15 mouse cellular contexts compared by ENCODE assay signal in genomic region chr6:48706130-48706529, GRCm38 (mm10). TPM values are rescaled to one million over a fixed set of nuclear protein-coding genes. Genes with fewer than 3 reads are reported as not detected.
DNase-seq lines count a peak whose midpoint lies in the region; ATAC-seq and TF ChIP-seq lines count a peak whose summit lies in the region.
"Had no signal": no experiment of that assay in that cellular context is flagged by ENCODE, and none has a peak within 500 bp of the region (broad histone marks: within the 10 kb centered on the region; RNA-seq: fewer than 3 reads in every experiment).

No protein-coding gene starts in this region.

- WGBS in heart, embryonic 10.5 days, result 40% methylated on average over 3 of the region's 3 CpGs
- WGBS in kidney, postnatal 0 days, result 49% methylated on average over 3 of the region's 3 CpGs
- 59% methylated on average over 3 of the region's 3 CpGs for WGBS in intestine, postnatal 0 days

- TF ChIP-seq CTCF in kidney, postnatal 0 days (IDR thresholded peaks at IDR 0.05; ENCODE audit: low read depth), result no peak
- no peak for TF ChIP-seq CTCF in intestine, postnatal 0 days (IDR thresholded peaks at IDR 0.05; ENCODE audit: low read depth)

- H3K4me1 ChIP-seq in heart, embryonic 10.5 days, result peaks cover 4% of the 10 kb centered on the region; the same call in 1 of the 2 replicates
- no peaks in the 10 kb centered on the region for H3K4me1 ChIP-seq in kidney, postnatal 0 days (replicated peaks; ENCODE audit: insufficient read depth, low read length)
- H3K4me1 ChIP-seq in intestine, postnatal 0 days (replicated peaks; ENCODE audit: control insufficient read depth, insufficient read depth, low read length), result no peaks in the 10 kb centered on the region
- H3K4me1 ChIP-seq: hindbrain, embryonic 15.5 days; limb, embryonic 15.5 days had no signal

- H3K36me3 ChIP-seq in heart, embryonic 10.5 days, result no peaks in the 10 kb centered on the region
- H3K36me3 ChIP-seq in kidney, postnatal 0 days (ENCODE audit: insufficient read depth, low read length), result peaks cover 3% of the 10 kb centered on the region; the same call in 1 of the 2 replicates
- no peaks in the 10 kb centered on the region for H3K36me3 ChIP-seq in intestine, postnatal 0 days (ENCODE audit: control insufficient read depth, insufficient read depth)
- H3K36me3 ChIP-seq: hindbrain, embryonic 15.5 days; limb, embryonic 15.5 days had no signal

- DNase-seq in heart, embryonic 10.5 days (ENCODE audit: low spot score), result no peak
- DNase-seq in heart, postnatal 4 days, result no peak
- DNase-seq in kidney, postnatal 0 days (ENCODE audit: low spot score), result no peak
- no peak for DNase-seq in kidney, adult 8-10 months
- peak; percentile 62 for DNase-seq in CD4-positive, CD25-positive, alpha-beta regulatory T cell, adult 2 months (ENCODE audit: low read depth, low spot score)
- DNase-seq in layer of hippocampus, adult 18-20 months (ENCODE audit: low spot score in 2 of 2), result no peak
- no peak for DNase-seq in left cerebral cortex, postnatal 14 days (ENCODE audit: low spot score in 2 of 2)
- DNase-seq: adrenal gland, adult 2 months; midbrain, embryonic 14.5 days; right cerebral cortex, postnatal 25 days had no signal

- ATAC-seq in kidney, postnatal 0 days (replicated peaks; ENCODE audit: low FRiP score, low read depth), result no peak
- ATAC-seq in intestine, postnatal 0 days, result no peak

- no peaks in the 10 kb centered on the region for H3K9me3 ChIP-seq in heart, embryonic 10.5 days
- no peaks in the 10 kb centered on the region for H3K9me3 ChIP-seq in kidney, postnatal 0 days (replicated peaks; ENCODE audit: low read length)
- H3K9me3 ChIP-seq in intestine, postnatal 0 days (ENCODE audit: control insufficient read depth), result no peaks in the 10 kb centered on the region
- H3K9me3 ChIP-seq: hindbrain, embryonic 15.5 days; limb, embryonic 15.5 days had no signal

- H3K9ac ChIP-seq in kidney, postnatal 0 days (ENCODE audit: low read depth, low read length), result no peak overlapping the region
- no peak overlapping the region for H3K9ac ChIP-seq in intestine, postnatal 0 days (ENCODE audit: low read depth, low read length)
- H3K9ac ChIP-seq: hindbrain, embryonic 15.5 days; limb, embryonic 15.5 days had no signal

- peak overlapping the region; percentile 30 for H3K4me3 ChIP-seq in heart, embryonic 10.5 days
- H3K4me3 ChIP-seq in kidney, postnatal 0 days (replicated peaks; ENCODE audit: low read depth, low read length), result peak overlapping the region; percentile 18
- H3K4me3 ChIP-seq in intestine, postnatal 0 days (ENCODE audit: low read depth, low read length), result no peak overlapping the region
- H3K4me3 ChIP-seq: hindbrain, embryonic 15.5 days; limb, embryonic 15.5 days had no signal

- no peaks in the 10 kb centered on the region for H3K27me3 ChIP-seq in heart, embryonic 10.5 days (ENCODE audit: insufficient read depth, poor library complexity, severe bottlenecking)
- no peaks in the 10 kb centered on the region for H3K27me3 ChIP-seq in kidney, postnatal 0 days (ENCODE audit: insufficient read depth, low read length)
- H3K27me3 ChIP-seq in intestine, postnatal 0 days (replicated peaks; ENCODE audit: control insufficient read depth, insufficient read depth, low read length), result no peaks in the 10 kb centered on the region
- H3K27me3 ChIP-seq: hindbrain, embryonic 15.5 days; limb, embryonic 15.5 days had no signal

- peak overlapping the region; percentile 19 for H3K4me2 ChIP-seq in kidney, postnatal 0 days (ENCODE audit: low read length)
- peak overlapping the region; percentile 10 for H3K4me2 ChIP-seq in intestine, postnatal 0 days (replicated peaks; ENCODE audit: low read depth)
- H3K4me2 ChIP-seq: hindbrain, embryonic 15.5 days; limb, embryonic 15.5 days had no signal

- intact Hi-C loops in left cerebral cortex, postnatal 14 days (cut with DNase I), result no loop called here

- peak overlapping the region; percentile 53; the same call in 1 of the 2 replicates for H3K27ac ChIP-seq in heart, embryonic 10.5 days
- peak overlapping the region; percentile 57 for H3K27ac ChIP-seq in kidney, postnatal 0 days
- H3K27ac ChIP-seq in intestine, postnatal 0 days (ENCODE audit: low read depth, low read length), result no peak overlapping the region
- H3K27ac ChIP-seq: hindbrain, embryonic 15.5 days; limb, embryonic 15.5 days had no signal

RNA-seq across cellular contexts. Expression of gene Gimap6, which starts 1.9 kb away (rescaled TPM):
- 21.3 and 26.0 TPM in 2 replicates for polyA plus RNA-seq in heart, embryonic 10.5 days (2016; fragmentation: Nextera tagmentation; extraction: Ambion mirVana)
- total RNA-seq in heart, postnatal 4 days (2021), result 10 to 100 TPM; 62.2 to 64.7 TPM
- polyA plus RNA-seq in kidney, postnatal 0 days (2015; fragmentation: Nextera tagmentation; extraction: Ambion mirVana), result 60.1 and 60.6 TPM in 2 replicates
- polyA plus RNA-seq in intestine, postnatal 0 days (2015; fragmentation: Nextera tagmentation; extraction: Ambion mirVana), result 13.6 and 15.8 TPM in 2 replicates
- total RNA-seq in layer of hippocampus, adult 18-20 months (2021), result 1 to 10 TPM; 4.3 to 4.9 TPM
- total RNA-seq in left cerebral cortex, postnatal 14 days (2021), result 1 to 10 TPM; 6.4 to 6.5 TPM

RNA-seq across cellular contexts. Expression of gene Gm28053, which starts 12.3 kb away (rescaled TPM):
- polyA plus RNA-seq in heart, embryonic 10.5 days (2016; fragmentation: Nextera tagmentation; extraction: Ambion mirVana), result 1.9 and 2.5 TPM in 2 replicates
- 1 to 10 TPM; 7.1 to 7.2 TPM for total RNA-seq in heart, postnatal 4 days (2021)
- 2.7 and 3.2 TPM in 2 replicates for polyA plus RNA-seq in kidney, postnatal 0 days (2015; fragmentation: Nextera tagmentation; extraction: Ambion mirVana)
- 1.3 and 2.3 TPM in 2 replicates for polyA plus RNA-seq in intestine, postnatal 0 days (2015; fragmentation: Nextera tagmentation; extraction: Ambion mirVana)
- 1 to 10 TPM in 1 of 2 experiments, not detected in 1; 1.9 TPM for total RNA-seq in layer of hippocampus, adult 18-20 months (2021)
- total RNA-seq in left cerebral cortex, postnatal 14 days (2021), result 1 to 10 TPM in 1 of 2 experiments, not detected in 1; 1.4 TPM
- polyA plus RNA-seq: adrenal gland, adult 2 months; neural tube, embryonic 14.5 days; testis, adult 2 months had no signal

RNA-seq across cellular contexts. Expression of gene Gimap7, which starts 12.3 kb away (rescaled TPM):
- polyA plus RNA-seq in heart, embryonic 10.5 days (2016; fragmentation: Nextera tagmentation; extraction: Ambion mirVana), result not detected in 2 replicates
- total RNA-seq in heart, postnatal 4 days (2021), result not detected
- polyA plus RNA-seq in kidney, postnatal 0 days (2015; fragmentation: Nextera tagmentation; extraction: Ambion mirVana), result 0.10 and 0.14 TPM in 2 replicates
- 0.09 and 0.16 TPM in 2 replicates for polyA plus RNA-seq in intestine, postnatal 0 days (2015; fragmentation: Nextera tagmentation; extraction: Ambion mirVana)
- total RNA-seq in layer of hippocampus, adult 18-20 months (2021), result not detected
- not detected for total RNA-seq in left cerebral cortex, postnatal 14 days (2021)
- polyA plus RNA-seq: adrenal gland, adult 2 months; hindbrain, embryonic 15.5 days; limb, embryonic 15.5 days; midbrain, embryonic 14.5 days; neural tube, embryonic 14.5 days; testis, adult 2 months had no signal

RNA-seq across cellular contexts. Expression of gene Gimap4, which starts 21.8 kb away (rescaled TPM):
- polyA plus RNA-seq in heart, embryonic 10.5 days (2016; fragmentation: Nextera tagmentation; extraction: Ambion mirVana), result 6.4 and 10.6 TPM in 2 replicates
- total RNA-seq in heart, postnatal 4 days (2021), result 10 to 100 TPM; 41.2 to 50.1 TPM
- polyA plus RNA-seq in kidney, postnatal 0 days (2015; fragmentation: Nextera tagmentation; extraction: Ambion mirVana), result 71.3 and 75.4 TPM in 2 replicates
- 9.6 and 11.3 TPM in 2 replicates for polyA plus RNA-seq in intestine, postnatal 0 days (2015; fragmentation: Nextera tagmentation; extraction: Ambion mirVana)
- not detected for total RNA-seq in layer of hippocampus, adult 18-20 months (2021)
- total RNA-seq in left cerebral cortex, postnatal 14 days (2021), result under 1 TPM; 0.40 to 0.90 TPM

RNA-seq across cellular contexts. Expression of gene Gimap9, which starts 30.2 kb away (rescaled TPM):
- 7.4 and 8.7 TPM in 2 replicates for polyA plus RNA-seq in heart, embryonic 10.5 days (2016; fragmentation: Nextera tagmentation; extraction: Ambion mirVana)
- 1 to 10 TPM; 6.7 to 7.0 TPM for total RNA-seq in heart, postnatal 4 days (2021)
- polyA plus RNA-seq in kidney, postnatal 0 days (2015; fragmentation: Nextera tagmentation; extraction: Ambion mirVana), result 13.7 and 15.2 TPM in 2 replicates
- polyA plus RNA-seq in intestine, postnatal 0 days (2015; fragmentation: Nextera tagmentation; extraction: Ambion mirVana), result 9.9 and 10.2 TPM in 2 replicates
- total RNA-seq in layer of hippocampus, adult 18-20 months (2021), result 1 to 10 TPM in 1 of 2 experiments, under 1 TPM in 1; 0.48 to 1.1 TPM
- 1 to 10 TPM in 1 of 2 experiments, under 1 TPM in 1; 0.83 to 1.4 TPM for total RNA-seq in left cerebral cortex, postnatal 14 days (2021)

Comparison
In these comparisons a context has a peak if more than half of its experiments do, and no peak if none do; other contexts are left out.
1. RNA of gene Gimap6, which starts 1.9 kb away (total RNA-seq): 62.2 to 64.7 TPM in heart, postnatal 4 days; 6.4 to 6.5 TPM in left cerebral cortex, postnatal 14 days and 4.3 to 4.9 TPM in layer of hippocampus, adult 18-20 months; every median in the first group is over 4 times any median in the second.